Mouse (Mus musculus) liver, embryonic 14.5 days (tissue): ENCODE measurements around the gene Mgat5.

Experiments used
- CTCF ChIP-seq: IDR thresholded peaks from 2 replicates; pipeline ENCODE4 v1.5.1; 2016; ENCODE audit warnings: antibody characterized with exemption, low read depth, control low read depth
- EP300 ChIP-seq: IDR thresholded peaks from 2 replicates; pipeline ENCODE4 v1.6.1; 2016; ENCODE audit warnings: antibody characterized with exemption, low read depth

DNA sequence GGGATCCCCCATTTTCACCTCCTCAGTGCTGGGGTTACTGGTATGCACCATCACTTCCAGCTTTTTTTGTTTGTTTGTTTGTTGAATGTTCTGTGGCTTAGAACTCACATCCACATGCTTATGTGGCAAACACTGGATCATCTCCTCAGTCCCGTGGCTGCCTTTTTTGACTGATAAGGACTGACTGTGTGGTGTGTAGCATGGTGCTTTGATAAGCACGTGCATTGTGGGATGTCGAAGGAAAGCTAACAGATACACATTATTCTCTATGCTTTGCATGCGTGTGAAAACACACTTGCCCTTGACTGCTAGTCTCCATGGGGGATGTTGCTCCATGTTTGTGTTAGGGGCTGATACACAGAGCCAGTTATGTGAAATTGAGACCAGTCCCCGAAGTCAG lies 164.7 kb downstream of the Mgat5 start:
- TF ChIP-seq CTCF (no peak), EP300 (no peak)
